Mouse (Mus musculus): ENCODE data around the gene Rhoa.

GRCm38 (mm10) chr9:108273485-108273884, 32.4 kb upstream of the Rhoa start:
- TF ChIP-seq CTCF (IDR thresholded peaks at IDR 0.05) (no peak), POLR2A (IDR thresholded peaks at IDR 0.05; ENCODE audit: insufficient read depth, low read depth, low read length) (no peak)
